Mouse (Mus musculus) small intestine, adult 2 months (tissue): ENCODE measurements around the gene Klhl30. TPM values are rescaled to one million over a fixed set of nuclear protein-coding genes. Genes with fewer than 3 reads are reported as not detected.

Source experiments
- H3K27ac ChIP-seq: fragments of 200-500 bp; 2 replicates; pipeline ENCODE4 v1.5.1; 2012; ENCODE audit warnings: low read depth, low read length, control low read depth, inconsistent platforms; ENCODE audit not compliant: insufficient read depth
- H3K27me3 ChIP-seq: fragments of 200-500 bp; 2 replicates; pipeline ENCODE4 v1.6.1; 2012; ENCODE audit warnings: mild to moderate bottlenecking, moderate library complexity, low read length, inconsistent platforms; ENCODE audit not compliant: control insufficient read depth, insufficient read depth
- H3K36me3 ChIP-seq: fragments of 200-500 bp; 2 replicates; pipeline ENCODE4 v1.6.1; 2012; ENCODE audit warnings: mild to moderate bottlenecking, low read length, control low read depth, inconsistent platforms; ENCODE audit not compliant: control insufficient read depth, insufficient read depth
- H3K4me1 ChIP-seq: fragments of 200-500 bp; 2 replicates; pipeline ENCODE4 v1.6.1; 2012; ENCODE audit warnings: low read length, inconsistent platforms, mixed read lengths; ENCODE audit not compliant: control insufficient read depth, insufficient read depth, insufficient read length
- H3K4me3 ChIP-seq: fragments of 200-500 bp; 2 replicates; pipeline ENCODE4 v1.5.1; 2012; ENCODE audit warnings: low read depth, mild to moderate bottlenecking, control low read depth, inconsistent platforms, low read length, moderate library complexity
- CTCF ChIP-seq: fragments of 200-500 bp; IDR thresholded peaks from 2 replicates; pipeline ENCODE4 v1.5.1; 2012; ENCODE audit warnings: low read depth, mild to moderate bottlenecking, control low read depth, inconsistent platforms, low read length, moderate library complexity, mixed read lengths; ENCODE audit not compliant: insufficient replicate concordance, insufficient read length; ENCODE audit errors: extremely low read depth
- POLR2A ChIP-seq: fragments of 200-500 bp; IDR thresholded peaks from 2 replicates; pipeline ENCODE4 v1.6.1; 2012; ENCODE audit warnings: low read depth, mild to moderate bottlenecking, control low read depth, inconsistent platforms, low read length, moderate library complexity
- WGBS: fragments of 180-500 bp; shearing (Covaris S2); methylation state at CpG from one replicate; pipeline ENCODE4 v1.1.7; 2018; 5-methylcytosine and 5-hydroxymethylcytosine counted together
- polyA plus RNA-seq: library from polyadenylated mRNA; depleted of rRNA; stranded (reverse); fragments of >200 nt; gene quantifications from 2 replicates; pipeline ENCODE4 v1.2.3, GENCODE M21; 2012

The Klhl30 gene
- polyA plus RNA-seq, 1 experiment: 1.2 TPM

GRCm38 (mm10) chr1:91364822-91365644 is 14.2 kb downstream of the Klhl30 start:
- TF ChIP-seq POLR2A (no peak), CTCF (no peak)
- WGBS: 92% methylated on average over 16 of the region's 16 CpGs
- Histone ChIP-seq H3K36me3 (no peaks in the 10 kb centered on the region), H3K27me3 (no peaks in the 10 kb centered on the region), H3K4me1 (peaks cover 24% of the 10 kb centered on the region), H3K4me3 (no peak overlapping the region), H3K27ac (no peak overlapping the region)

DNA sequence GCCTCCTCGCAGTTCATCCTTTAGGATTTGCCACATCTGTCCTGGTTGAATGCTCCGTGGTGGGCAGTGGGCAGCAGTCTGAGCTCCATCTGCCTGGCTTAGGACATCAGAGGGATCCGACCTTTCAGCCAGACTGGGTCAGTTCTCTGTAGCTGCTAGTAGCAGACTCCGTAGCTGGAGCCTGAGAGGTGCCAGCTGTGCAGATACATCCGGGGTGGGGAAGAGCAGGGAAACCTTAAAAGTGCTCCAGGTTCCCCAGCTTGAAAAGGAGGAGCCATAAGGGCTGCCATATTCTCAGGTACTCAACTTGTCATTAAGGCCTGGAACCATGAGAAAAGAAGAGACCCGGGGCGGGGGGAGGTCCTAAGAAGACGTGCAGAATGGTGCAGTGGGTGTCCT is 15.0 kb downstream of the Klhl30 start:
- no peak overlapping the region for H3K27ac ChIP-seq
- peaks cover 29% of the 10 kb centered on the region for H3K4me1 ChIP-seq
- WGBS: 42% methylated on average over 8 of the region's 8 CpGs
- H3K36me3 ChIP-seq: 0 out of 2 replicates have a peak, but pooled peaks cover 1% of the 10 kb centered on the region
- H3K27me3 ChIP-seq: no peaks in the 10 kb centered on the region
- TF ChIP-seq CTCF: no peak
- no peak for TF ChIP-seq POLR2A
- H3K4me3 ChIP-seq: peak overlapping the region; percentile 71

- TF ChIP-seq POLR2A: no peak
- TF ChIP-seq CTCF: peak; percentile 53
- Histone ChIP-seq H3K36me3 (peaks cover 1% of the 10 kb centered on the region; the same call in 1 of the 2 replicates), H3K27me3 (no peaks in the 10 kb centered on the region), H3K4me3 (peak within 1 kb of the TSS; percentile 71), H3K4me1 (peaks cover 29% of the 10 kb centered on the region), H3K27ac (peak within 1 kb of the TSS; percentile 59)
- 1% methylated on average over 67 of the region's 68 CpGs for WGBS
Observed at GRCm38 (mm10) chr1:91366215-91367108, 15.6 kb downstream of the Klhl30 start, which contains the start of gene Erfe. Gene Erfe, plus strand, starts transcription at chr1:91366430.

DNA sequence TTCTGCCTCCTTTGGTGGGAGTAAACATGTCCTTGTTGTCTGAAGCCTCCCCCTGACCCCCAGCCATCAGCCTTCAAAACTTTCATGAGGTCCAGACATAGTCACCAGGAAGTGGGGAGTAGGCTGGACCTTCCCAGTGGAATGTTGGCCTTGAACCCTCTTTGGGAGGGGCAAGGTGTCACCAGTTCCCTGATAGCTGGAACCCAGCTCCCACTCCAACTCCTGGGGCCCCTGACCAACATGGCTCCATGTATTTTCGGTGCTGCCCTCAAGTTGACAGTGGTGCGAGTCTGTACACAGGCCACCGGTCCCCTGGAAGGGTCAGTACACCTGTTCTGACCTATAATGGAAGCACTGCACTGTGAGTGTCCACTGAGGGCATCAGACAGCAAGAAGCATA is 16.5 kb downstream of the Klhl30 start:
- Histone ChIP-seq H3K27ac (no peak overlapping the region), H3K27me3 (no peaks in the 10 kb centered on the region), H3K4me3 (peak overlapping the region; percentile 21), H3K4me1 (peaks cover 29% of the 10 kb centered on the region), H3K36me3 (peaks cover 9% of the 10 kb centered on the region; the same call in 1 of the 2 replicates)
- 90% methylated on average over 3 of the region's 3 CpGs for WGBS
- TF ChIP-seq CTCF (no peak), POLR2A (no peak)

GRCm38 (mm10) chr1:91369408-91369807 is 18.6 kb downstream of the Klhl30 start:
- Histone ChIP-seq H3K4me3 (no peak overlapping the region), H3K27ac (peak overlapping the region; percentile 75), H3K36me3 (peaks cover 27% of the 10 kb centered on the region), H3K4me1 (peaks cover 29% of the 10 kb centered on the region), H3K27me3 (no peaks in the 10 kb centered on the region)
- WGBS: 21% methylated on average over 4 of the region's 4 CpGs
- TF ChIP-seq POLR2A (no peak), CTCF (no peak)

DNA sequence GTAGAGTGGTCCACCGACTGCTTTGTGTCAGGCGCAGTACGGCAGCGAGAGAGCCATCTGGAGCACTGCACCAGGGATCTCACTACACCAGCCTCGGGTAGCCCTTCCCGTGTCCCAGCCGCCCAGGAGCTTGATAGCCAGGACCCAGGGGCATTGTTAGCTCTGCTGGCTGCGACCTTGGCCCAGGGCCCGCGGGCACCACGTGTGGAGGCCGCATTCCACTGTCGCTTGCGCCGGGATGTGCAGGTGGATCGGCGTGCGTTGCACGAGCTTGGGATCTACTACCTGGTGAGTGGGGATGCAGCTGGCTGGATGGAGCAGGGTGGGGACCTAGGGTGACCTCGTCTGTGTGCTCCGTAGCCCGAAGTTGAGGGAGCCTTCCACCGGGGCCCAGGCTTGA is 19.2 kb downstream of the Klhl30 start:
- peaks cover 29% of the 10 kb centered on the region for H3K4me1 ChIP-seq
- peak overlapping the region; percentile 75 for H3K27ac ChIP-seq
- peak overlapping the region; percentile 0 for H3K4me3 ChIP-seq
- no peak for TF ChIP-seq POLR2A
- TF ChIP-seq CTCF: no peak
- no peaks in the 10 kb centered on the region for H3K27me3 ChIP-seq
- WGBS: 37% methylated on average over 23 of the region's 23 CpGs
- peaks cover 32% of the 10 kb centered on the region for H3K36me3 ChIP-seq

GRCm38 (mm10) chr1:91373414-91373835 is 22.6 kb downstream of the Klhl30 start:
- no peak overlapping the region for H3K4me3 ChIP-seq
- no peaks in the 10 kb centered on the region for H3K27me3 ChIP-seq
- H3K27ac ChIP-seq: no peak overlapping the region
- TF ChIP-seq CTCF (no peak), POLR2A (no peak)
- 52% methylated on average over 6 of the region's 6 CpGs for WGBS
- H3K36me3 ChIP-seq: peaks cover 61% of the 10 kb centered on the region
- H3K4me1 ChIP-seq: peaks cover 18% of the 10 kb centered on the region
